Mouse (Mus musculus) brain, adult 2 months (tissue): ENCODE measurements around the gene Cemip.

Experiments used
- DNase-seq: peaks from one replicate; pipeline ENCODE4 v3.0.0; 2011; ENCODE audit warnings: low read depth, low spot score

The Cemip gene

DNA sequence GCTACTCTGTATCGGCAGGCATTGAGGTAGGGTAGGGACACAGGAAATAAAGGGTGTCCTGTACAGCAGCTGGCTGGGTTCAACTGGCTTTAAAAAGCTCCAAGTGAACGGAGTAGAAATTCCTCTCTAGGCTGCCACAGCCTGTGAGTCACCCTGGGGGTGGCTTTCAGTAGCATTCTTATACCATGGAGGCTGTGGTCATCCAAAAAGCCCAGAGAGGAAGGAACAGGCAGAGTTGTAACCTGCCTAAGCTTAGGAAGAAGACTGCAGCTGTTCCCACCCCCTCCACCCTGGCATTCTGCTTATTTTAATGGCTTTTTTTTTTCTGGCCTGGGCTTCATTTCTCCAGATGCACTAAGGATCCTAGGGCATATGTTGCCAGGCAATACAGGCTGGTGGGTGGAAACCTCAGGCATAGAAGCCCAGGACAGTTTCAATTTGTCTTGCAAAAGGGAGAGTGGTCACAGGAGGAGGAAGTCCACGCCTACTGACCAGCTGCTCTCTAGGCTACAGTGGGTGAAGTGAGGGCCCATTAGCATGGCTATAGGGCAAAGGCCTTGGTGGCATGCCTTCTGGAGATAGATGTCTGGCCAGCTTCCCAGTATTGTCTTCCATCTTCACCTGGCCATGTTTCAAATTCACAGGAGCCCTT lies 57.1 kb downstream of the Cemip start:
- DNase-seq, result peak; percentile 81

DNA sequence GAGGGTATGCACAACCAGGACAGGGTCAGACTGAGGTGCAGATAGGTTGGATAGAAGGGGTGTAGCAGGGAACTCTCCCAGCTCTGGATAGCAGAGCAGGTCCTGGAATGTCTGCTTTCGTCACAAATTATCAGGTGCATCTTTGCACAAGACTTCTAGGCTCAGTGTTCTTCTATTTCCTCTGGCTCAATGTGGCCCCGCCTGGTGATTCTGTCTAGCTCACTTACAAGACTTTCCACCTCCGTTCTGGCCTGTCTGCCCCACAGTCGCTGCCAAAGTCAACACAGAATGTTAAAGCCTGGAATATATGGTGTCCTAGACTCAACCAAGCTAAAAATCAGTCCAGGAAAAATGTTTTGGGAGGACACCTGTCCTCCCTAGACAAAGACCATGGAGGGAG lies 57.9 kb downstream of the Cemip start:
- DNase-seq, result no peak

DNA sequence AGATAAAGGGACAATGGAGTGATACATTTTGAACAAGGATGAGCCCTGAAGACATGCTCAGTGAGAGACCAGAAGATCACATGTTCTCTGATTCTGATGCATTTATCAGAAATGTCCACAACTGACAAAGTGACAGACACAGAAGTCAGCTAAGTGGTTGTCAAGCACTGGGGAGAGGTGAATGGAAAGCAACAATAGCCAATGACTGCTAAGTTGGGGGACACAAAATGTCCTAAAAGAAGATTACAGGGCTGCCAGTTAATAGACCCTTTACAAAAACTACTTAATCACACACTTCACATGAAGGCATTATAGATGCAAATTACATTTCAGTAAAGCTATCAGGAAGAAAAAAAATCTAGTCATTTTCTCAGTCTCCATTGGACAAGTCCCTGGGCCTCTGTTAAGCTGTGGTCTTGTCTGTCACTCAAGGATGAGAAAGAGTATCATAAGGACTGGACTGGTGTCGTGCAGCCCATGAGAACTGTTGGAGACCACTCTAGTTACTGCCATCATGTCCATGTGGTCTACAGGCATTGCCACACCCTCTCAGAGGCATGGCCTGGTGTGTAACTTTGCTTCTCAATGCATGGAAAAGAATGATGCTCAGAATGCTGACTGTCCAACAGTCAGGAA lies 59.2 kb downstream of the Cemip start:
- no peak for DNase-seq

DNA sequence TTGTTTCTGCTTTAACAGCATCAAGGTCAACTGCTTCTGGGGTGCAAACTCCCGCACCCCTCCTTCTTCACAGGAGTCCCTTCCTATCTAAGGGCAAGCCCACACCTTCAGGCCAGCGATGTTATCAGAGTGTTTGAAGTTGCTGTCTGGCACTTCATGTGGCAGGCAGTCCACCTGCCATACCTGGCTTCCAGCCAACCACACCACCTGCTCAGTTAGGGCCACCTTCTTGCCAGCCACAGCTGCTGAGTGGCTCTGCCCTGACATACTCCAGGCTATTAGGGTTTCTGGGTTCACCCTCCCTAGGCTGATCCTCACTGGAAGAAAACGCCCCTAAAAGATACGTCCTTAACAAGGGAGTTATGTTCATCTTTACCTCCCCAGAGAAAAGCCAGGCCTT lies 60.2 kb downstream of the Cemip start:
- DNase-seq, result peak; percentile 80

DNA sequence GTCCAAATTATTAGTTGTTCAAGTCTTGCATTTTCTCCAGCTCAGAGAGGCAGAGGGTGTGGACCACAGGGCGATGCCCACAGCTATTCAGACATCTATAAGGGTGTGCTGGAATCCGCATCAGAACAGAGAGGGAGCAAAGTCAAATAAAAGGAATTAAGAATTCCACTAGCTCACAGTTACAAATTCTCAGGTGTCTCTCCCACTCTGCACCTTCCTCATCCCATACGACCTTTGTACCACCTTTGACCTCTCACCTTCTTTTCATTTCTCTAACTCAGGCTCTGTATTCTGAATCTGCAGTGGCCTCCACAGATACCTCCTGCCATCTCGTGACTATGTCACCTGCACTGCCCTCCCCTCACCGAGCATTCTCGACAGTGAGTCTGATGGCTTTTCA lies 62.8 kb downstream of the Cemip start:
- no peak for DNase-seq

DNA sequence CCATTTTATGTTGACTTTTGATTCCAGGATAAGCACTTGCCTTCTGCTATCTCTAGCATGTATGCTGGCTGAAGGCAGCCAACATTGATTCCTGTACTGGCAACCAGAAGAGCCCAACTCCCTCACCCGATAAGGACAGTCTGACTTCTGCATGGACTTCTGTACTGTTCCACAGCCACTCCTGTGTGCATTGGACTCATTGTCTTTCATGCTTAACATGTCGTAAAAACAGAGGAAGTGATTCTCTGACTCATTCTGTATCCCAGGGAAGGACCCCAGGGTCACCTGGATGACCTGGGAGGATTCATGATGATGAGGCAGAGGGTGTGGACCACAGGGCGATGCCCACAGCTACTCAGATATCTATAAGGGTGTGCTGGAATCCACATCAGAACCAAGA lies 63.8 kb downstream of the Cemip start:
- no peak for DNase-seq

DNA sequence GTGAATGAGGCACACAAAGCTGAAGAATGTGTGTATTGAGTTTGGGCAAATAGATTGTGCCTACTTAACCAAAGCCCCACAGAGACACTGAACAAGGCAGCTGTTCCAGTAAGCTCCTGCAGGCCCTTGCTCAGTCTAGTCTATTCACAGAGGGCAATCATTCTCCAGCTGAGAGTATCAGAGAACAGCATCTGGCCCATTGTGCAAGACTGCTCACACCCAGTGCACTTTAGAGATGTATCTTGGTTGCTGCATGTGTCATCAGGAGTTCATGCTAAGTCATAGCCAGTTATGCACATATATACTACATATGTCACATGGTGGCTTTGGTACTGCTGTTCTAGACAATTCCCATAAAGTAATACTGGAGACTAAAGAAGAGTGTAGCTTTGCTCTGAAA lies 66.9 kb downstream of the Cemip start:
- no peak for DNase-seq

DNA sequence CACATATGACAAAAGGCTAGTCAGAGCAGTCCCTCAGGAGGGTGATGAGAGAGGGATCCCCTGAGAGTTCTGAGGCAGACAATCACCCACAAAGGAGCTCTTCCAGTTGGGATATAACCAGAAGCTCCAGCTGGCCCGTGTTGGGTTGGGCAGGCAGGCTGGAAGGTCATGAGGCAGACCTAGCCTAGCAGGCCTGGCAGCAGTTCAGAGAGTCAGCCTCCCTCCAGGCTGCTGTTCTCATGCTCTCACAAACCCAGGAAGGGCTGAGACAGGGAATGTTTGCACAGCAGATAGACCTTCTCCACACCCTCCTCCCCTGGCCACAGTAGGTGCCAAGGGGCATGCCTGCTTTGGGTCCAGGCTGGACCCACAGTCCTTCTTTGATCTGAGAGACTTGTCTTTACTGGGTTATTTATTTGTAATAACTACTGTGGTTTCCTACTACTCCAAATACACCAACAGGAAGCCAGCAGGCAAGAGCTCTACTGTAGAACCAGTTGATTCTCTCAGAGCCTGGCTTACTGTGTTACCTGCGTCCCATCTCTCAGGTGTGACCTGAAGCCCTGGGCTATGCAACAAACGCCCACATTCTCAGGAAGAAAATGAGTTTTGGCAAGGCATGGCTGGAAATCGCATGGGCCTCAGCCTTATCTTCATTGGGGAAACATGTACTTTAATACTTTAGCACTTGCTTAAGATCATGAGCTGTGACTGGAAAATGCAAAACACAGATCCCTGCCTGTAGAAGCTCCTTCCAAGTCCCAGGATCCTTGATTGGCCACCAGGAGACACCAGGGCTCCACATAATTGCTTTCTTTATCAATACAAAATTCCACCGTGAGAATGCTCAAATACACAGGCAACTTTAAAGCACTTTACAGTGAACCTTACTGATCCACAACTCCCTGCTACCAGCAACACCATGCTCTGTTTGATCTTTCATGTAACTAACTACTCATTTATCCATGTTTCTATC lies 67.7 kb downstream of the Cemip start:
- peak; percentile 71 for DNase-seq

DNA sequence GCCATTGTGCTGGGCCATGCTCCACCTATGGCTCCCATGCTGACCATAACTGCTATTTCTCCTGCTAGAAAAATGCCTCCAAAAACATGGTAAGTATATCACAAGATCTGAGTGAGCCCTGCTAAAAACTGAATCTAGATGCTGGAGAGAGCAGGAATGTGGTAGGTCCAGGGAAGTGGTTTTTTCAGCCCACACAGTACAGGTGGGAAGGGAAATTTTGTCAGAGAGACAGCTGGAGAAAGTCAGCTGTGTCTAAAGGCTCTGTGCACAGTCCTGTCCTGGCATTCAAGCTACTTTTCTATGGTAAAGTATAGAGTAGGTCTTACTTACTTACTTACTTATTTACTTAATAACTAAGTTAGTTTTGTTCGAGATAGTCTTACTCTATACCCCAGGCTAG lies 71.3 kb downstream of the Cemip start:
- no peak for DNase-seq

DNA sequence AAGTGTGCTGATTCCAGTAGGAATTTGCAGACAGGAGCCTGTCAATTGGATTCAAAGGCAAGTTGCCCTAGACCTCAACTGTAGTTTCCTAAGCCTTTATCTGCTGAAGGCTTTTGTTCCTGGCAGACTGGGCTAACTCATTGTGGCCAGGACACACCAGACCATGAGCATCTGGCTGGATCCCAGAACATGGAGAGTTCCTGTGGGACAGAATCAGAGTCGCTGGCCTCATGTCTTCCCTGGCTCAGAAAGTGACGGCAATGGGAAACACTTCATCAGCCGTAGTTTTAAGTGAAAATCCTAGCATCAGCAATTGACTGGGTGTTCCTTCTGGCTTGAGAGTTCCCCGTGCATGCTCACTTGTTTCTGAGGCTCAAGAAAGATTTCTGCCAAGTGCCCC lies 72.6 kb downstream of the Cemip start:
- peak; percentile 27 for DNase-seq

DNA sequence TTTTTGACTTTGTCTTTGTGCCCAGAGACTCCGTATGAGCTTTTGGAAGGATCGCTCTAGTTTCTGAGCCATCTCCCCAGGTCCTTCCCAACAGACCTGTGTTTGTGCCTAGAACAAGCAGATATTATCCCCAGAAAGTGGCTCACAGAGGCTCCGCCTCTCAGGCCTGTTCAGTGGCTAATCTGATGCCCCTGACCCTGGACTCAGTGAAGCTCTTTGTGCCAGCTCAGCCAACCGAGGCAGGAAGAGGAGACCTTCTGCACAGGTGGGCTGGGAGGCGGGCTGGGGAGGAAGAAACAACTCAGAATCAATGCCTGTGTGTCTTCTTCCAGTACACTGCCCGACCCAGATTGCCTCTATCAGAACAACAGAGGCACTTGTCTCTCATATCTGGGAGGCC lies 81.9 kb downstream of the Cemip start:
- no peak for DNase-seq

DNA sequence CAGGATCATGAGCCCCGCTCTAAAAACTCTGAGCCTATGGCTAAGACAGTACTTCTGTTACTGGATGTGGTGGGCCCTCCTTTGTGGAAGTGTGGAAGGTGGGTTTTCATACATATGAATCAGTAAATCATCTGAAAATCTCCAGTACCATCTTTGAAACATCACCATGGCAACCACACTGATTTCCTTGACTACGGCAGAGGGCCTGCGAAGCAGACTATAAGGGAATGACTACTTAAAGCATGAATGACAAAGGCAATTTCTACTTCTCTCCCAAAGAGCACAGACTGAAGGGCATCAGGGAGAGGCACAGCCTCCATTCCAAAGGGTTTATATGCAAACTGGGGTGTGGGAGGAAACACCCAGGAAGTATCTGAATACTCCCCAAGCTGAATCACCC lies 84.8 kb downstream of the Cemip start:
- DNase-seq, result peak; percentile 61

DNA sequence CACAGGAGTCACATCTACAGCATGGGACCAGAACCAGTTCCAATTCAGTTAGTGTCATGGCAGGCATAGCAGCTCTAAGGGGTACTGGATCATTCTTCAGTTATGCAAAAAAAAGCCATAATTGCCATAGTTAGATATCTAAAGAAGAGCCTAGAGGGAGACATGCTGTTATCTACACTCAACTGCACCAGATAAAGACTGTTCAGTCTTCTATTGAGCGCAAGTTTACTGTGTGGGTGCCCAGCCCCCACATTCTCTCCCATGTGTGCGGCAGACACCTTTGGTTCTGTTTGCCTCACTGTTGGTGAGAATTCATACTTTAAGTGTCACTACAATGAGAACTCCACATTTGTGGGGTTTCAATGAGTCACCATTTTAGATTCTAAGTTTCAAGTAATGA lies 85.6 kb downstream of the Cemip start:
- DNase-seq, result peak; percentile 49

DNA sequence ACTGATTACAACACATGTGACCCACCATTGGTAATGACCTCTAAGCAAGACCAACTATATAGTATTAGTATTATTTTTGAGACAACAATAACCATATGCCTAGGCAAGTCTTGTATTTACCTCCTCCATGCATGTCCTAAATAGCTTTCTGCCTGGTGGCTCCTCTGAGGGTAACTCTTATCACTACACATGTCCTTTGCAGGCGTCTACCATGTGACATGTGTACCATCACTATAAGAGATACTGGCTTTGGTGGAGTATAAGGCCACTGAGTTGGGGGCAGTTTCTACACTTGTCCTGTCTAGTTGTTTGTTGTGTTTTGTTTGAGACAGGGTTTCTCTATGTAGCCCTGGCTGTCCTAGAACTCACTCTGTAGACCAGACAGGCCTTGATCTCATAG lies 86.7 kb downstream of the Cemip start:
- no peak for DNase-seq

DNA sequence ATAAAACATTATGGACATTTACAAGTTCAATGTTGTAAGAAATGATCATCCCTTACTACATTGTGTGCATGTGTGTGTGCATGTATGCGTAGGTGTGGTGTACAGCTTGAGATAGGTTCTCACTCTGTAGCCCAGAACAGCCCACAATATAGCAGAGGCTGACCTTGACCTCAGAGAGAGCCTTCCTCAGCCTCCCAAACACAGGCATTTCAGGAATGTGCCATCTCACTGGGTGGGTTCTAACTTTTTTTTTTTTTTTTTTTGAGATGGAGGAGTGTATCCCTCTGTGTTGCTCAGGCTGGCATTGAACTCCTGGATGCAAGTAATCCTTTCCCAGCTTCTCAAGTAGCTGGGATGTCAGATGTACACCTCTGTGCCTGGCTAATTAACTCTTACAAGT lies 92.0 kb downstream of the Cemip start:
- DNase-seq, result no peak

DNA sequence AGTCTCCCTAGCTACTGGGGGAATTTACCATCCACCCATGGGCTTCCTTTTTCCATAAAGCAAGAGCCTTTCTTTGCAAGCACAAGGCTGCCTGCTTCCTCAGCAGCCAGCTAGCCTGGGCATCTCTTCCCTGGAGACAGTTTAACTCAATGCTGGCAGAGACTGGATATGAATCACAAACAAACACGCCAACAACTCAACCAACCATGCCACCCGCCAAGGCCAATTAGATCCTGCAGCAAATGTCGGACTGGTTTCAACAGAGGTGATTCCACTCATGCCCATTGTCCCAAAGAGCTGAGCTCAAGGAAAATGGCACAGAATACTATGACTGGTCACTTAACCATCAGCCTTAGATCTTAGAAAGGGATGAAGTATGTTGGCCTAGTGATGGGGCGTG lies 97.0 kb downstream of the Cemip start:
- no peak for DNase-seq

DNA sequence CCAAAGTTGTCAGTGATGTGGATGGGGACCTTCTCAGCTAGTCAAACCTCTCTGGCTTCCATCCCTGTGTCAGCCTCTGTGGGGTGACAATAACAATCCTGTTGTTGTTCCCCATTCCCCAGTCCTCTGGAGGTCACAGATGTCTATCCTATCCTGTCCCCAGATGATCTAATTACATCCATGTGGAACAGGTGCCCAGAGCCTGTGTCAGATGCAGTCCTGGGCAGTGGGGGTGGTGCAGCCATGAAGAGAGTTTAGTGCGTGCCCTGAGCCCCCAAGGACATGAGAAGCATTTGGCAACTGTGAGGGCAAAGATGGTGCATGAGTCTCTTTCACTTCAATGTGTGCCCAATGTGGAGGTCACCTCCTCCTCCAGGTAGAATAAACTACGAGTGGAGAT lies 100.6 kb downstream of the Cemip start:
- no peak for DNase-seq

DNA sequence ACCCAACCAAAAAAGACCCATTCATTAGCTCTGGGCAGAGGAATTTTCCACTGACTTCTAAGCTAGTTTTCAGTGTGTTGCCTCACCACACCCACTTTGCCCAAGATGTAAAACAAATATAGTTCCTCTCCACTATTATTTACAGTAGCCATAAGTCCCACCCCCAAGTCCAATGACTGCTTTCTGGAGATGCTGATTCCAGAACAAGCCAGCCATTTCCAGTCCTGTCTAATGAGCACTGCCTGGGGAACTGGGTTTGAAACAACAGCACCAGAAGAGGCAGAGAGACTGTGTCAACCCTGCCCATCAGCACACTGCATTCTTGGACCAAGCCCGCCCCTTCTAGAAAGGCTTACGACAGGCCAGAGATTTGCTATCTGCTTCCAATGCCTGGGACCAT lies 103.7 kb downstream of the Cemip start:
- no peak for DNase-seq

DNA sequence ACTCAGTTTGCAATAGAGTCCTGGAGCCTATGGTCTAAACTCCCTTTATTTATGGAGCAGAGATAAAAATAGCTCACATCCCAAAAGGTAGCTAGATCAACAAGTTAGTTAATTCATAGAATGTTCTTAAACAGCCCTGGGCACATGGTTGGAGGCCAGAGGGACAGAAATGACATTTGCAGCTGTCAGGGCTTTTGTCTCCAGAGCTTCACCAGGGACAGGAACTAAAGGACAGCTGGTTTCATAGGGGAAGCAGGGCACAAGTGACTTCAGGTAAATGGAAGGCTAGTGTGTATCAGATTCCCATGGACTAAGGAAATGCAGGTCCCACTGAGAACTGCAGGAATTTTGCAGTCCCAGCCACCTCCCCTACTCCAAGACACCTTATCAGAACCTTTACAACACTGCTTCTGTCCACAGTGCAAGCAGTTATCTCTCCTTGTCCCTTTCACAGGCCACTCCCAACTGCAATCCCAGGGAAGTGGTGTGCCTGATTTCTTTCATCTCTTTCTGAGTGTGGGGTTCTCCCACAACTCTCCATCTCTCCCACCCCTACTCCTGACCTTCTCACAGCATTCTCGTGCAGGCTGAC lies 107.3 kb downstream of the Cemip start:
- no peak for DNase-seq

DNA sequence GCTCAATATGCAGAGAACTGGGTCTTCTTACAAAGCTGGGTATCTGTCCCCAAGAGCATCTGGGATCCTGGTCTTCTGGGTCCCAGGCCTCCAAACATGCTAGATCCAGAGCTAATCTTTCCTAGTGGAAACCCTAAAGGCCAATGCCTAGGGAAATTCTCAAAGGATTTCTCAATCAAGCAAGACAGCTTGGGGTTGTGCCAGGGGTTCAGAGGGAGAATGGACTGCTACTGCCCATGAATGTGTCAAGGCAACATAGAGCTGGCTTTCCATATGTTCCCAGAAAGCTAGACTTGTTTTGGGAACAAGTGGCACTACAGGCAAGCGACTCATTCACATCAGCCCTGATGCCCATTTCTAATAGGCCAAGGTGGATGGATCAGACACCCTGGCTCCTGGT lies 107.9 kb downstream of the Cemip start:
- DNase-seq, result no peak

DNA sequence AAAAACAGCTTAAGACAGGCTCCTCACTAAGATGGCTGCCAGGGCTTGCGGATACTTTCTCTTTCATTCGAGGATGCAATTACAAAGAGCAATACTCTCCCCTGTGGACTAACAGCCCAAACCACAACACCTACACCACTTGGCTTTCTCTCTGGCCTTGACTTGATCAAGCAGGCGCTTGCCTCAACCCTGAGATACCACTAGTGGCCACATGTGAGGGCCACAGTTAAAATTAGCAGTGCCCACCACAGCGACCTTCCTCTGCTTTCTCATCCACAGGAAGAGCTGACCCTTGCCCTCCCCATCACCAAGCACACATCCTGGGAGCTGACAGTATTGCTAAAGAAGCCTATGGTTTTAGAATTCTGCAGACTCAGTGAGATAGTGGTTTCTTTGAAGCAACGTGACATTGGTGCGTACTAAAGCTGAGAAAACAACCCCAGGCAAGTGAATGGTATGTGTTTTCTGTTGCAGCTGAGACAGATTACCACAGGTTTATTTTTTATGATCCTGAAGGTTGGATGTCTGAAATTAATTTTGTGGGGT lies 109.8 kb downstream of the Cemip start:
- no peak for DNase-seq

DNA sequence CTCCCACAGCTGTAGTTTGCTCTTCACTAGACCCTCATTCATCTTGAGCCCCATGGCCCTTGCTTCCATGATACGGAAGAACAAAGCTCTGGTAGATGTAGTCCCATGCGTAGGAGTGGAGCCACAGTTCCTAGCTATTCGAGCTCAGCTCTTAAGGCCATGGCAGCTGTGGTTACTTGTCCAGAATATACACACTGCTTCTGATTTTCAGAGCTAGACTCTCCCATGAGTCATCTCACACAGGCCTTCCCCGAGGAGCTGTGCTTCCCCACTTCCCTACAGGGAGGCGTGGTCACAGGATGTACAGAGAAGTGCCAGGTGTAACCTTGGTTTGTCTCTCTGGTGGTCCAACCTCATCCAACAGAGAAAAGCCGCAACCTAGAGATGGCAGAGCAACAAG lies 111.0 kb downstream of the Cemip start:
- peak; percentile 20 for DNase-seq
